Mouse (Mus musculus) naive thymus-derived CD4-positive, alpha-beta T cell, adult 5 months (primary cell): ENCODE results near the gene Olfr1277. TPM values are rescaled to one million over a fixed set of nuclear protein-coding genes. Genes with fewer than 3 reads are reported as not detected.

ENCODE experiments used
- polyA plus RNA-seq: library from polyadenylated mRNA; unstranded; fragments of 100-300 nt; shearing (Covaris generic); gene quantifications from one replicate; pipeline ENCODE4 v1.2.1, GENCODE M21; 2017

Olfr1277 gene
- polyA plus RNA-seq = 0.07 TPM

DNA sequence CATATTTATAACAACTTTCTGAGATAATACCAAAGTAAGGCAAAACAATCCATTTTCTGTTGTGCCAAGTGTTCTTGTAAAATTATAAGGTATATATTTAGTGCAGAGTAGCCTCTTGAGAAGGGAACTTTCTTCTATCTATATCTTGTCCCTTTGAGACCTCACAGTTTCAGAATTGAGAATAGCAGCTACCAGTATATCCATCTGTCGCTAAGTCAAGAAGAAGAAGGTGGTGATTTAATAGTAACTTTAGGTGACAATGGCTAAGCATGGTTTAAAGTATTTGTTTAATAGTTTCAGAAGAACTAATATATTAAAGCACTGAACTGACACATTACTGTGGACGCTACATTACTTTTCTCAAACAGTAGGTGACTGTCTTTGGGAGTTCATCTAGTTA, at the start of gene Olfr1277:
Gene Olfr1277 (minus strand): TSS at position 101 of the 400 bp plus-strand sequence.

DNA sequence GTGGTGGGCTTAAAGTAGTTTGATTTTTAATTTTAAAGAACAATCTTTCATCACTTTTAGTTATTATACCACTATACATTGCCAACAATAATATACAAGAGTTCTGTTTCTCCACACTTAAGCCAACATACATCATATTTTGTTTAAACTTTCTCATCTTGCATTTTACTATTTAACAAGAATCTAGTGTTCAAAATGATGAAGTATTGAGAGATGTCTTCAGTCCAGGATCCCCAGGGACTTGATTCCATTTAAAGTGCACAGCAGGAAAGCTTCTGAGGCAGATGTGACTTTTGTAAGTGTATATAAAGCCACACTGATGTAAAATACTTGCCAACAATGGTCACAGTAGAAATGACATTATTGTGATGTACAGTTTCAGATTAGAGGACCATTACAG, 39.8 kb upstream of the Olfr1277 start, which contains the start of gene Olfr1280:
Gene Olfr1280 (plus strand): TSS at position 301 of the 400 bp plus-strand sequence.

DNA sequence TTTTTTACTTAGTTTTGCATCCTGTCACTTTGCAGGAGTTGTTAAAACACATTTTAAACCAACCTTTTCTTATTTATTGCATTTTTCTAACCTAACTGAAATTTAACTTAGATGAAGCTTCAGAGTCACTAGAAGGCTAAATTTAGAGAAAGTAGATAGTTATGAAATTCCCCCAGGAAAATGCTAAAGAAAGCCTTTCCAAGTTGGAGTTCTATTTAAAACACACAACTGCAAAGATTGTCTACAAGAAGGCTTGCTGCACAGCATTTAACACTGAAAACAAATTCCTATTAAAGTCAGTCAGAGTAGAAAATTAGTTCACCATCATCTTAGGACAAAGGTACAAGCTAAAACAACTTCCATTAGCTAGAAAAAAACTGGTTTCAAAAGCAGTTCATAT, 26.5 kb upstream of the Olfr1277 start, which contains the start of gene Olfr1279:
Gene Olfr1279 (plus strand): TSS at position 262 of the 400 bp plus-strand sequence.

DNA sequence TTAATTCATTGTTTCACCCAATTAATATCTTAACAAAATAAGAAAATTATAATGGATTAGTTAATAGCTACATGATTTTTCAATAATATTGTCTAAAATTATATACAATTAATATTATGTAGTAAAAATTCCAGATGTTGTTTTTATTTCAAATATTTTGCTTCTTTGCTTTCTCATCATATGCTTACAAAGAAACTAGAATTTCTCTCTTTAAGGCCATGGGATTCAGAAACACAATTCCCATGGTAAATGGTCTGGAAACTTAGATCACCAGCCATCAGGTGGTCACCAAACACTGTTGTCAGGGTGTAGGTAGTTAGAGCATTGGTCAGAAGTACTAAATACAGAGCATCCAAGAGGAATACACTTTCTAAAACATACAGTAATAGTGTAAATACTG, 15.9 kb upstream of the Olfr1277 start, which contains the start of gene Olfr1278:
Gene Olfr1278 (plus strand): TSS at position 301 of the 400 bp plus-strand sequence.

DNA sequence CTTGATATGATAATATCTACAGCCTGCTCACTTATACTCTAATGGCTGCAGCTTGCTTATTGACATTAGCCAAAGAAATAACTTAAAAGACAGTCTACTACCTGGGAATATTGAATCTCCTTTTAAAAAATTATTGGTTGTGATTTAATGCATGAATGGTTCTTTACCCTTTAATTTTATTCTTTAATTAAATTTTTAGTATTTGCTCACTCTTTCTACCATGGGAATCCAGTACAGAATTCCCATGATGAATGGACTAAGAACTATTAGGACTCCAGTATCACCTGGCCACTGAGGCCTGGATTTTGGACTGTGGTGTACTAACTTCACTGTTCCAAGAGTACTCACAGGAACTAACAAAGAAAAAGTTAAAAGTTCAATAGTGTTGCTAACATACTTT, 19.7 kb downstream of the Olfr1277 start, which contains the start of gene Olfr1276:
Gene Olfr1276 (plus strand): TSS at position 301 of the 400 bp plus-strand sequence.

DNA sequence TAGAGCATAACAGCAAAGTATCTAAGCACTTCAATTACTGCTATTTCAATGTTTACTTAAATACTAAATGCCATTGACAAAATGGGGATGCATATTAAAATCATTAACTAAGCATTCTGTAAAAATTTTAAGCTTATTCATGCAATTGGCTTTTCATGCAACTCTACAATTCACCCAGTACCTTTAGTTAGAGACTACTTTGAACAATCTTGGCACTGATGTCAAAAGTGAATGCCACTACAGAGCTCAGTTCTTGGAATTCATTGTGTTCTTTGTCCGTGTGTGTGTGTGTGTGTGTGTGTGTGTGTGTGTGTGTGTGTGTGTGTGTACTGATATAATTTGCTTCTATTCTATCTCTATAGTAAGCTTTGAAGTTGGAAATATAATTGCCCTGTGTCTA, 38.7 kb downstream of the Olfr1277 start, which contains the start of gene Olfr1275:
Gene Olfr1275 (minus strand): TSS at position 101 of the 400 bp plus-strand sequence.

DNA sequence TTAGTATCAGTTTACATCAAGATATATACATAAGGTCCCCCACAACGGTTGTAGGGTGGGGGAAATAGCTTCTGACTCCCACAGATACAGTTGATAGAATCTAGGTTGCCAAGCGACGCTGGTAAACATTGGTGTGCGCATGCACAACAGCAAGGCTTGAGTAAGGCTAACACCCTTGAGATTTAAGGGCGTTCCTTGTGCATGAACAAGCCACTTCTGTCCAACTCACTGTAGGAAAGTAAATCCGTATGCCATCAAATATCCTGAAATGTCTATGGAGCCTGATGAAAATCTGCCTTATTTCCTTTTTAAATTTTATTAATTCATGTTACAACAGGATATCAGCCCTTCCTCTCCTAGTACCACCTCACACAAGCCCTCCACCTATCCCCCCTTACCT, 44.4 kb downstream of the Olfr1277 start, which contains the start of gene 4930430A15Rik:
Gene 4930430A15Rik (minus strand): TSS at position 101 of the 400 bp plus-strand sequence.

Other genes with a start within 250 kb of the Olfr1277 start
- gene Gm13941, start 168.1 kb downstream of the Olfr1277 start, polyA plus RNA-seq = not detected
- not detected for gene Gm15130, start 121.2 kb downstream of the Olfr1277 start, polyA plus RNA-seq
- not detected for gene 4930430A15Rik, start 44.5 kb downstream of the Olfr1277 start, polyA plus RNA-seq
- not detected for gene Olfr1275, start 38.8 kb downstream of the Olfr1277 start, polyA plus RNA-seq
- gene Olfr1276, start 19.6 kb downstream of the Olfr1277 start, polyA plus RNA-seq = not detected
- not detected for gene Olfr1278, start 16.0 kb upstream of the Olfr1277 start, polyA plus RNA-seq
- gene Olfr1279, start 26.5 kb upstream of the Olfr1277 start, polyA plus RNA-seq = not detected
- not detected for gene Olfr1280, start 39.9 kb upstream of the Olfr1277 start, polyA plus RNA-seq
- gene Olfr1281, start 52.4 kb upstream of the Olfr1277 start, polyA plus RNA-seq = not detected
- gene Olfr1282, start 62.0 kb upstream of the Olfr1277 start, polyA plus RNA-seq = not detected
- gene Olfr1283, start 92.7 kb upstream of the Olfr1277 start, polyA plus RNA-seq = not detected
- not detected for gene Olfr1284, start 101.4 kb upstream of the Olfr1277 start, polyA plus RNA-seq
- gene Olfr1286, start 149.0 kb upstream of the Olfr1277 start, polyA plus RNA-seq = not detected
- gene Olfr1287, start 175.0 kb upstream of the Olfr1277 start, polyA plus RNA-seq = not detected
- not detected for gene Olfr1288, start 200.0 kb upstream of the Olfr1277 start, polyA plus RNA-seq
- not detected for gene Olfr1289, start 206.7 kb upstream of the Olfr1277 start, polyA plus RNA-seq
- not detected for gene Olfr1290, start 219.7 kb upstream of the Olfr1277 start, polyA plus RNA-seq
- gene Olfr1291-ps1, start 223.1 kb upstream of the Olfr1277 start, polyA plus RNA-seq = 0.10 TPM